Mouse (Mus musculus): ENCODE data around the gene Epas1.

GRCm38 (mm10) chr17:86706467-86706866 is 47.0 kb upstream of the Epas1 start:
- TF ChIP-seq POLR2A (IDR thresholded peaks at IDR 0.05; ENCODE audit: low read depth, low read length) = no peak
- TF ChIP-seq CTCF (IDR thresholded peaks at IDR 0.05; ENCODE audit: borderline replicate concordance, insufficient read depth, low read length) = no peak

Data from embryonic fibroblast, embryonic 13.5 days (primary cell).